In the genomic region with DNA sequence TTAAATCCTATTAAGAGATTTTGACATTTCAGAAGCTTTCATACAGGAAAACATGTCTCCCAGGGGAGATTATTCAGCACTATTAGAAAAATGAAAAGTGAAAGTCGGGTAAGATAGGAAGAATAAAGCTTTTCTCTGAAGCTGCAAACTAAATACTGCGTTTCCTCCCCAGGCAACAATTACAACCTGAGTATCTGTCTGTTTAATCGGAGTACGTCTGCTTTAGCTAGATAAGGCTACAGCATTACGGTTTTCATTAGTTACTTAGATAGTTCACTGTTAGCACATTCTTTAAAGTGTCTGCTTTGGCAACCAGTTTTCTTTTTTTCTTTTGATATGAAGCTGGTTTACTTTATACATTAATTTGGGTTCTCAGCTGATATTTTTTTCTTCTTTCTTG, we compare ENCODE assay signal across 24 mouse cellular contexts. TPM values are rescaled to one million over a fixed set of nuclear protein-coding genes. Genes with fewer than 3 reads are reported as not detected.
A peak's percentile ranks its signal among the peaks of the same experiment; 100 is the strongest.
DNase-seq lines count a peak whose midpoint lies in the region; ATAC-seq lines count a peak whose summit lies in the region.
"Had no signal": no experiment of that assay in that cellular context is flagged by ENCODE, and none has a peak within 500 bp of the region (broad histone marks: within the 10 kb centered on the region; RNA-seq: fewer than 3 reads in every experiment).

No protein-coding gene starts in this region.

- no peak overlapping the region for H3K9ac ChIP-seq in liver, embryonic 13.5 days

- H3K9me3 ChIP-seq in megakaryocyte, embryonic 14.5 days = no peaks in the 10 kb centered on the region
- no peaks in the 10 kb centered on the region for H3K9me3 ChIP-seq in liver, embryonic 13.5 days (replicated peaks)
- H3K9me3 ChIP-seq: hindbrain, embryonic 10.5 days; midbrain, embryonic 10.5 days had no signal

- H3K27ac ChIP-seq in liver, embryonic 13.5 days = peak overlapping the region; percentile 40
- H3K27ac ChIP-seq: hindbrain, embryonic 10.5 days; hindbrain, postnatal 0 days; layer of hippocampus, adult 2 months; midbrain, embryonic 10.5 days had no signal

- peak; percentile 52 for DNase-seq in MEL-GATA-1-ER (ENCODE audit: extremely low read depth, low read depth)
- peak; percentile 26 for DNase-seq in liver, embryonic 13.5 days
- peak; percentile 5 for DNase-seq in splenic B cell, adult 2 months (ENCODE audit: low read depth, low spot score)
- DNase-seq in layer of hippocampus, adult 9-11 months = no peak
- no peak for DNase-seq in spleen, postnatal 4 days (ENCODE audit: low spot score in 2 of 2)
- DNase-seq: adrenal gland, adult 2 months; cerebellum, adult 11 months; cerebellum, postnatal 14 days; kidney, adult 18-20 months; kidney, postnatal 10 days; left cerebral cortex, postnatal 4 days; lung, postnatal 10 days; right cerebral cortex, postnatal 4 days had no signal

- no peaks in the 10 kb centered on the region for H3K27me3 ChIP-seq in megakaryocyte, embryonic 14.5 days (replicated peaks)
- H3K27me3 ChIP-seq in liver, embryonic 13.5 days = no peaks in the 10 kb centered on the region
- no peaks in the 10 kb centered on the region for H3K27me3 ChIP-seq in splenic B cell, adult 2 months (ENCODE audit: control insufficient read depth, insufficient read depth, low read length, poor library complexity, severe bottlenecking)

- 22% methylated on average over 5 of the region's 5 CpGs for WGBS in liver, embryonic 13.5 days (ENCODE audit: insufficient replicate concordance)

- peak overlapping the region; percentile 62 for H3K4me3 ChIP-seq in megakaryocyte, embryonic 14.5 days (replicated peaks)
- H3K4me3 ChIP-seq in liver, embryonic 13.5 days (replicated peaks) = 0 out of 2 replicates have a peak overlapping the region, but pooled peaks have one; percentile 23
- H3K4me3 ChIP-seq: hindbrain, embryonic 10.5 days; layer of hippocampus, adult 2 months; midbrain, embryonic 10.5 days had no signal

- peak overlapping the region; percentile 42 for H3K4me2 ChIP-seq in liver, embryonic 13.5 days

- ATAC-seq in megakaryocyte, adult 5-6 weeks (ENCODE audit: poor library complexity, severe bottlenecking) = no peak
- ATAC-seq in liver, embryonic 13.5 days (ENCODE audit: low read depth) = peak; percentile 61
- ATAC-seq: hindbrain, postnatal 0 days had no signal

- H3K36me3 ChIP-seq in megakaryocyte, embryonic 14.5 days (replicated peaks; ENCODE audit: low read length) = peaks cover 43% of the 10 kb centered on the region
- H3K36me3 ChIP-seq in liver, embryonic 13.5 days = peaks cover 34% of the 10 kb centered on the region
- H3K36me3 ChIP-seq in splenic B cell, adult 2 months (ENCODE audit: control insufficient read depth, insufficient read depth, low read length, poor library complexity, severe bottlenecking) = peaks cover 8% of the 10 kb centered on the region

- H3K4me1 ChIP-seq in megakaryocyte, embryonic 14.5 days = peaks cover 49% of the 10 kb centered on the region
- peaks cover 52% of the 10 kb centered on the region for H3K4me1 ChIP-seq in liver, embryonic 13.5 days (replicated peaks)

RNA-seq across cellular contexts. Expression of gene Psmb2, which starts 4.9 kb away (rescaled TPM):
- 40.3 and 113 TPM in 2 replicates for polyA plus RNA-seq in megakaryocyte, embryonic 14.5 days (2012; ENCODE audit: insufficient read depth, low replicate concordance)
- total RNA-seq in megakaryocyte, adult 5-6 weeks (2015) = 194 and 203 TPM in 2 replicates
- 103 and 109 TPM in 2 replicates for total RNA-seq in megakaryocyte, adult 5-6 weeks (2017)
- 355 and 356 TPM in 2 replicates for polyA plus RNA-seq in liver, embryonic 13.5 days (2015; fragmentation: Nextera tagmentation; extraction: Ambion mirVana)

RNA-seq across cellular contexts. Expression of gene Tfap2e, which starts 53.7 kb away (rescaled TPM):
- not detected in 2 replicates for polyA plus RNA-seq in megakaryocyte, embryonic 14.5 days (2012; ENCODE audit: insufficient read depth, low replicate concordance)
- not detected in 2 replicates for total RNA-seq in megakaryocyte, adult 5-6 weeks (2015)
- not detected in 2 replicates for total RNA-seq in megakaryocyte, adult 5-6 weeks (2017)
- polyA plus RNA-seq in liver, embryonic 13.5 days (2015; fragmentation: Nextera tagmentation; extraction: Ambion mirVana) = not detected in 2 replicates
- total RNA-seq: adrenal gland, adult 2 months; gastrocnemius, adult 18-20 months; hindbrain, postnatal 0 days; left cerebral cortex, adult 18-20 months; left cerebral cortex, postnatal 4 days; liver, adult 2 months; monocyte, adult 5-6 weeks had no signal
- polyA plus RNA-seq: adrenal gland, adult 2 months; heart, embryonic 16.5 days; liver, adult 2 months had no signal

Comparison
In these comparisons a context has a peak if more than half of its experiments do, and no peak if none do; other contexts are left out.
1. DNase-seq: peak in MEL-GATA-1-ER (single experiment), liver, embryonic 13.5 days (single experiment) and splenic B cell, adult 2 months (single experiment); none in layer of hippocampus, adult 9-11 months (single experiment) and spleen, postnatal 4 days (0 of 2).